Mouse (Mus musculus): Measurements from ENCODE around the gene Itga2.
A peak's percentile ranks its signal among the peaks of the same experiment; 100 is the strongest.

Gene Itga2

GRCm38 (mm10) chr13:114931775-114932294 lies at the start of gene Itga2:
Gene Itga2 (minus strand): TSS chr13:114932100.
- peak; percentile 48 to 65 for DNase-seq (ENCODE audit: low spot score in 2 of 2)

GRCm38 (mm10) chr13:114980831-114981419 lies 49.0 kb upstream of the Itga2 start:
- DNase-seq (ENCODE audit: low spot score in 2 of 2): no peak

GRCm38 (mm10) chr13:114974484-114975042 lies 42.7 kb upstream of the Itga2 start:
- DNase-seq (ENCODE audit: low spot score in 2 of 2): no peak

GRCm38 (mm10) chr13:114971905-114972304 lies 40.0 kb upstream of the Itga2 start:
- no peak for DNase-seq (ENCODE audit: low spot score in 2 of 2)

GRCm38 (mm10) chr13:114964233-114964632 lies 32.3 kb upstream of the Itga2 start:
- DNase-seq (ENCODE audit: low spot score in 2 of 2): peak; percentile 51 to 69

- no peak for DNase-seq (ENCODE audit: low spot score in 2 of 2)
Measured at GRCm38 (mm10) chr13:114954516-114954915, 22.6 kb upstream of the Itga2 start.

- DNase-seq (ENCODE audit: low spot score in 2 of 2): no peak
Measured at GRCm38 (mm10) chr13:114933541-114933940, 1.6 kb upstream of the Itga2 start.

- no peak for DNase-seq (ENCODE audit: low spot score in 2 of 2)
Measured at GRCm38 (mm10) chr13:114930996-114931649, 777 bp downstream of the Itga2 start.

- no peak for DNase-seq (ENCODE audit: low spot score in 2 of 2)
Measured at GRCm38 (mm10) chr13:114924785-114925184, 7.1 kb downstream of the Itga2 start.

GRCm38 (mm10) chr13:114923331-114923730 lies 8.6 kb downstream of the Itga2 start:
- no peak for DNase-seq (ENCODE audit: low spot score in 2 of 2)

- DNase-seq (ENCODE audit: low spot score in 2 of 2): no peak
Measured at GRCm38 (mm10) chr13:114915767-114916166, 16.1 kb downstream of the Itga2 start.

GRCm38 (mm10) chr13:114914963-114915362 lies 16.9 kb downstream of the Itga2 start:
- DNase-seq (ENCODE audit: low spot score in 2 of 2): no peak

- DNase-seq (ENCODE audit: low spot score in 2 of 2): no peak
Measured at GRCm38 (mm10) chr13:114914559-114914958, 17.3 kb downstream of the Itga2 start.

- no peak for DNase-seq (ENCODE audit: low spot score in 2 of 2)
Measured at GRCm38 (mm10) chr13:114910629-114911028, 21.3 kb downstream of the Itga2 start.

- DNase-seq (ENCODE audit: low spot score in 2 of 2): no peak
Measured at GRCm38 (mm10) chr13:114909514-114909913, 22.4 kb downstream of the Itga2 start.

GRCm38 (mm10) chr13:114907876-114908275 lies 24.0 kb downstream of the Itga2 start:
- DNase-seq (ENCODE audit: low spot score in 2 of 2): no peak

- peak; percentile 21 to 63 for DNase-seq (ENCODE audit: low spot score in 2 of 2)
Measured at GRCm38 (mm10) chr13:114896751-114897386, 35.0 kb downstream of the Itga2 start.

GRCm38 (mm10) chr13:114895896-114896295 lies 36.0 kb downstream of the Itga2 start:
- no peak for DNase-seq (ENCODE audit: low spot score in 2 of 2)

GRCm38 (mm10) chr13:114894718-114895117 lies 37.2 kb downstream of the Itga2 start:
- DNase-seq (ENCODE audit: low spot score in 2 of 2): no peak

GRCm38 (mm10) chr13:114891655-114892054 lies 40.2 kb downstream of the Itga2 start:
- no peak for DNase-seq (ENCODE audit: low spot score in 2 of 2)

GRCm38 (mm10) chr13:114887695-114888094 lies 44.2 kb downstream of the Itga2 start:
- DNase-seq (ENCODE audit: low spot score in 2 of 2): no peak

- no peak for DNase-seq (ENCODE audit: low spot score in 2 of 2)
Measured at GRCm38 (mm10) chr13:114887293-114887692, 44.6 kb downstream of the Itga2 start.
